In the genomic region with DNA sequence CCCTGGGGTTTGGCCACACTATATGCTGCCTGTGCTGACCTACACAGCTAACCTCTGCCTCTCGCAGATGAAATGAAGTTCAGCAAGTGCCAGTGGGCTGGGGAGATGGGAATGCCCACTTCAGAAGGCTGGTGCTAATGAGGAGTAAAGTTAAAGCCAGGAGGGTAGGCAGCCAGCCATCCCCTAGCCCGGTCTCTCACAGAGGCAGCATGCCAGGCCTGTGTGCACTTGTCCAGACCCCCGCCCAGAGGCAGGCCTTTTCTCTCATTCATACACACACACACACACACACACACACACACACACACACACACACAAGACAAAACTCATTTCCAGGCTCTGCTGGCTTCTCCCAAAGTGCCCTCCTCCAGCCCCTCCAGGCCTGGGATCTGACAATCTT, we compare ENCODE assay signal across 23 mouse cellular contexts.
DNase-seq lines count a peak whose midpoint lies in the region; ATAC-seq and TF ChIP-seq lines count a peak whose summit lies in the region.
"Had no signal": no experiment of that assay in that cellular context is flagged by ENCODE, and none has a peak within 500 bp of the region (broad histone marks: within the 10 kb centered on the region; RNA-seq: fewer than 3 reads in every experiment).

No protein-coding gene starts in this region.

- H3K27me3 ChIP-seq in hindbrain, embryonic 16.5 days (replicated peaks; ENCODE audit: control insufficient read depth, insufficient read depth, low read length): no peaks in the 10 kb centered on the region
- H3K27me3 ChIP-seq in liver, postnatal 0 days (ENCODE audit: insufficient read depth, low read length): no peaks in the 10 kb centered on the region
- H3K27me3 ChIP-seq: embryonic facial prominence, embryonic 15.5 days; limb, embryonic 15.5 days; lung, embryonic 15.5 days; megakaryocyte, embryonic 14.5 days had no signal

- DNase-seq in frontal cortex, postnatal 10 days (ENCODE audit: low spot score in 2 of 2): peak; percentile 41 to 49
- no peak for DNase-seq in frontal cortex, postnatal 36 days (ENCODE audit: low spot score in 2 of 2)
- peak; percentile 83 for DNase-seq in left cerebral cortex, postnatal 4 days
- DNase-seq in left cerebral cortex, adult 8-10 months (ENCODE audit: low spot score in 2 of 2): no peak
- peak; percentile 77 for DNase-seq in brain, embryonic 14.5 days (ENCODE audit: low read depth)
- DNase-seq in liver, postnatal 0 days: no peak
- DNase-seq: adrenal gland, adult 2 months; cerebellum, adult 18-20 months; gastrocnemius, postnatal 10 days; kidney, adult 9 months; kidney, postnatal 14 days; lung, postnatal 36 days; right cerebral cortex, postnatal 25 days; thymus, postnatal 25 days had no signal

- no peak for TF ChIP-seq EP300 in liver, postnatal 0 days (IDR thresholded peaks at IDR 0.05; ENCODE audit: low read depth)

- no peak overlapping the region for H3K4me2 ChIP-seq in hindbrain, embryonic 16.5 days (ENCODE audit: low read length)
- H3K4me2 ChIP-seq in liver, postnatal 0 days (ENCODE audit: low read depth, low read length): no peak overlapping the region
- H3K4me2 ChIP-seq: embryonic facial prominence, embryonic 15.5 days; heart, embryonic 11.5 days; limb, embryonic 15.5 days; lung, embryonic 15.5 days had no signal

- 65% methylated on average over 3 of the region's 3 CpGs for WGBS in hindbrain, embryonic 16.5 days
- 62% methylated on average over 3 of the region's 3 CpGs for WGBS in liver, postnatal 0 days (ENCODE audit: insufficient replicate concordance)

- no peak overlapping the region for H3K4me3 ChIP-seq in hindbrain, embryonic 16.5 days (ENCODE audit: low read length)
- no peak overlapping the region for H3K4me3 ChIP-seq in liver, postnatal 0 days (ENCODE audit: low read depth, low read length)
- H3K4me3 ChIP-seq: embryonic facial prominence, embryonic 15.5 days; layer of hippocampus, adult 2 months; limb, embryonic 15.5 days; lung, embryonic 15.5 days; megakaryocyte, embryonic 14.5 days had no signal

- TF ChIP-seq POLR2A in brain, embryonic 14.5 days (IDR thresholded peaks at IDR 0.05; ENCODE audit: borderline replicate concordance, extremely low read depth, insufficient read depth, insufficient read length, poor library complexity, severe bottlenecking): no peak

- ATAC-seq in hindbrain, embryonic 16.5 days: peak; percentile 65; the same call in 1 of the 2 replicates
- ATAC-seq in liver, postnatal 0 days: no peak
- ATAC-seq: intestine, embryonic 16.5 days had no signal

- no peaks in the 10 kb centered on the region for H3K9me3 ChIP-seq in hindbrain, embryonic 16.5 days (ENCODE audit: control insufficient read depth, low read length)
- no peaks in the 10 kb centered on the region for H3K9me3 ChIP-seq in liver, postnatal 0 days (ENCODE audit: low read length)
- H3K9me3 ChIP-seq: embryonic facial prominence, embryonic 15.5 days; limb, embryonic 15.5 days; lung, embryonic 15.5 days; megakaryocyte, embryonic 14.5 days had no signal

- H3K36me3 ChIP-seq in hindbrain, embryonic 16.5 days (ENCODE audit: control insufficient read depth, insufficient read depth, low read length): no peaks in the 10 kb centered on the region
- no peaks in the 10 kb centered on the region for H3K36me3 ChIP-seq in liver, postnatal 0 days (replicated peaks; ENCODE audit: insufficient read depth, low read length)
- H3K36me3 ChIP-seq: embryonic facial prominence, embryonic 15.5 days; limb, embryonic 15.5 days; lung, embryonic 15.5 days had no signal

- intact Hi-C loops in left cerebral cortex, postnatal 4 days (cut with DNase I): no loop called here

- no peak overlapping the region for H3K9ac ChIP-seq in hindbrain, embryonic 16.5 days (ENCODE audit: low read depth, low read length)
- no peak overlapping the region for H3K9ac ChIP-seq in liver, postnatal 0 days (replicated peaks)
- H3K9ac ChIP-seq: embryonic facial prominence, embryonic 15.5 days; limb, embryonic 15.5 days; liver, embryonic 14.5 days; lung, embryonic 15.5 days had no signal

- no peak overlapping the region for H3K27ac ChIP-seq in hindbrain, embryonic 16.5 days (ENCODE audit: low read depth, low read length)
- no peak overlapping the region for H3K27ac ChIP-seq in liver, postnatal 0 days (ENCODE audit: low read depth)
- H3K27ac ChIP-seq: layer of hippocampus, adult 2 months; limb, embryonic 15.5 days; liver, embryonic 14.5 days; lung, embryonic 15.5 days had no signal

- TF ChIP-seq CTCF in brain, embryonic 14.5 days (IDR thresholded peaks at IDR 0.05; ENCODE audit: borderline replicate concordance, extremely low read depth, insufficient read depth, insufficient read length): no peak
- no peak for TF ChIP-seq CTCF in liver, postnatal 0 days (IDR thresholded peaks at IDR 0.05; ENCODE audit: low read depth)

- H3K4me1 ChIP-seq in hindbrain, embryonic 16.5 days (ENCODE audit: control insufficient read depth, insufficient read depth, low read depth, low read length): peaks cover 23% of the 10 kb centered on the region
- H3K4me1 ChIP-seq in liver, postnatal 0 days (ENCODE audit: insufficient read depth): no peaks in the 10 kb centered on the region

Comparison
In these comparisons a context has a peak if more than half of its experiments do, and no peak if none do; other contexts are left out.
1. DNase-seq: peak in frontal cortex, postnatal 10 days (2 of 2), left cerebral cortex, postnatal 4 days (single experiment) and brain, embryonic 14.5 days (single experiment); none in frontal cortex, postnatal 36 days (0 of 2), left cerebral cortex, adult 8-10 months (0 of 2) and liver, postnatal 0 days (single experiment).